Mouse (Mus musculus) ES-Bruce4 (cell line): Measurements from ENCODE around the gene BC067074.

Experiments
- CTCF ChIP-seq: IDR thresholded peaks from one replicate; pipeline ENCODE4 v1.8.1; 2011; ENCODE audit warnings: low read depth, low read length
- EP300 ChIP-seq: IDR thresholded peaks from 2 replicates; pipeline ENCODE4 v1.6.1; 2011; ENCODE audit warnings: low read depth, low read length; ENCODE audit not compliant: insufficient read depth
- POLR2A ChIP-seq: IDR thresholded peaks from one replicate; pipeline ENCODE4 v1.8.1; 2011; ENCODE audit warnings: low read length; ENCODE audit not compliant: insufficient read depth

- TF ChIP-seq POLR2A (no peak), CTCF (no peak), EP300 (no peak)
Observed at GRCm38 (mm10) chr13:113289760-113290159, 3.2 kb upstream of the BC067074 start.
